Mouse (Mus musculus) urinary bladder, adult 18-20 months (tissue): ENCODE measurements around the gene Bok.

Experiments used
- DNase-seq, 2 experiments: peaks; one replicate each; pipeline ENCODE4 v3.0.0; 2022; ENCODE audit warnings: low spot score in 2 of 2, mixed read lengths in 2 of 2

Gene Bok

GRCm38 (mm10) chr1:93741987-93742386 lies 56.5 kb downstream of the Bok start:
- DNase-seq: no peak

- DNase-seq: no peak
These were observed 57.5 kb downstream of the Bok start for GRCm38 (mm10) chr1:93742910-93743309.
